Mouse (Mus musculus) forebrain, postnatal 0 days (tissue): Measurements from ENCODE around the gene Gstz1. TPM values are rescaled to one million over a fixed set of nuclear protein-coding genes. Genes with fewer than 3 reads are reported as not detected.

Source experiments
- ATAC-seq: fragments of 200-750 bp; cut with Nextera tagmentation; 2 replicates; pipeline ENCODE4 v1.8.0; 2017; ENCODE audit warnings: mild to moderate bottlenecking, moderate library complexity
- DNase-seq: peaks from one replicate; pipeline ENCODE4 v3.0.0-alpha.2; 2015
- H3K27ac ChIP-seq: fragments of 300-500 bp; sonication (generic); 2 replicates; pipeline ENCODE4 v1.5.1; 2014; ENCODE audit warnings: low read depth, mild to moderate bottlenecking, antibody characterized with exemption, low read length, moderate library complexity, mixed read lengths
- H3K27me3 ChIP-seq: fragments of 300-500 bp; sonication (generic); 2 replicates; pipeline ENCODE4 v1.6.1; 2014; ENCODE audit warnings: mild to moderate bottlenecking, low read length, mixed read lengths; ENCODE audit not compliant: insufficient read depth
- H3K36me3 ChIP-seq: fragments of 300-500 bp; sonication (generic); 2 replicates; pipeline ENCODE4 v1.6.1; 2014; ENCODE audit warnings: mild to moderate bottlenecking, moderate library complexity; ENCODE audit not compliant: insufficient read depth
- H3K4me1 ChIP-seq: fragments of 300-500 bp; sonication (generic); 2 replicates; pipeline ENCODE4 v1.6.1; 2014; ENCODE audit warnings: antibody characterized with exemption; ENCODE audit not compliant: insufficient read depth
- H3K4me2 ChIP-seq: fragments of 300-500 bp; sonication (generic); 2 replicates; pipeline ENCODE4 v1.6.1; 2014; ENCODE audit warnings: low read depth, mild to moderate bottlenecking, moderate library complexity
- H3K4me3 ChIP-seq: fragments of 300-500 bp; sonication (generic); 2 replicates; pipeline ENCODE4 v1.5.1; 2014; ENCODE audit warnings: low read depth, low read length, mixed read lengths
- H3K9ac ChIP-seq: fragments of 300-500 bp; sonication (generic); 2 replicates; pipeline ENCODE4 v1.6.1; 2014; ENCODE audit warnings: mild to moderate bottlenecking
- H3K9me3 ChIP-seq: fragments of 300-500 bp; sonication (generic); 2 replicates; pipeline ENCODE4 v1.6.1; 2016; ENCODE audit warnings: low read length
- CTCF ChIP-seq: sonication (generic); IDR thresholded peaks from 2 replicates; pipeline ENCODE4 v1.5.1; 2016; ENCODE audit warnings: antibody characterized with exemption, control low read depth, low read depth
- WGBS: fragments of 180-500 bp; shearing (Covaris S2); extraction: QIAGEN DNeasy Blood & Tissue Kit; methylation state at CpG from one replicate; pipeline ENCODE4 v1.1.7; 2014; 5-methylcytosine and 5-hydroxymethylcytosine counted together
- polyA plus RNA-seq: library from polyadenylated mRNA; unstranded; fragments of >200 nt; fragmentation: Nextera tagmentation; extraction: Ambion mirVana; gene quantifications from 2 replicates; pipeline ENCODE4 v1.2.1, GENCODE M21; 2015
- total RNA-seq: library from RNA; depleted of rRNA; stranded (reverse); fragments of >200 nt; gene quantifications from 2 replicates; pipeline ENCODE4 v1.2.3, GENCODE M21; 2014

Gstz1 gene
- total and polyA plus RNA-seq, 2 experiments from 2014 or later = 44.4 to 57.6 TPM

GRCm38 (mm10) chr12:87127256-87127655 is 19.7 kb upstream of the Gstz1 start:
- peaks cover 41% of the 10 kb centered on the region for H3K36me3 ChIP-seq
- no peak overlapping the region for H3K27ac ChIP-seq
- no peak for TF ChIP-seq CTCF
- ATAC-seq = no peak
- WGBS = 69% methylated on average over 4 of the region's 4 CpGs
- H3K4me1 ChIP-seq = no peaks in the 10 kb centered on the region
- H3K27me3 ChIP-seq = no peaks in the 10 kb centered on the region
- H3K4me2 ChIP-seq = no peak overlapping the region
- H3K9ac ChIP-seq = no peak overlapping the region
- DNase-seq = no peak
- H3K4me3 ChIP-seq = no peak overlapping the region
- H3K9me3 ChIP-seq = no peaks in the 10 kb centered on the region

- H3K9me3 ChIP-seq = no peaks in the 10 kb centered on the region
- WGBS = 85% methylated on average over 4 of the region's 4 CpGs
- H3K9ac ChIP-seq = no peak overlapping the region
- no peak for TF ChIP-seq CTCF
- H3K36me3 ChIP-seq = peaks cover 35% of the 10 kb centered on the region
- no peak overlapping the region for H3K27ac ChIP-seq
- no peaks in the 10 kb centered on the region for H3K4me1 ChIP-seq
- no peak for ATAC-seq
- no peak overlapping the region for H3K4me2 ChIP-seq
- DNase-seq = no peak
- H3K4me3 ChIP-seq = no peak overlapping the region
- no peaks in the 10 kb centered on the region for H3K27me3 ChIP-seq
Observed at GRCm38 (mm10) chr12:87130224-87130623, 16.7 kb upstream of the Gstz1 start.

GRCm38 (mm10) chr12:87131181-87131580 is 15.8 kb upstream of the Gstz1 start:
- no peaks in the 10 kb centered on the region for H3K9me3 ChIP-seq
- ATAC-seq (no peak), DNase-seq (no peak)
- TF ChIP-seq CTCF = no peak
- H3K4me2 ChIP-seq = no peak overlapping the region
- peaks cover 35% of the 10 kb centered on the region for H3K36me3 ChIP-seq
- H3K27me3 ChIP-seq = no peaks in the 10 kb centered on the region
- H3K9ac ChIP-seq = no peak overlapping the region
- H3K4me1 ChIP-seq = no peaks in the 10 kb centered on the region
- H3K27ac ChIP-seq = no peak overlapping the region
- no peak overlapping the region for H3K4me3 ChIP-seq
- WGBS = 16% methylated on average over 2 of the region's 2 CpGs

- H3K4me3 ChIP-seq = no peak overlapping the region
- WGBS = 42% methylated on average over 3 of the region's 3 CpGs
- peaks cover 35% of the 10 kb centered on the region for H3K36me3 ChIP-seq
- H3K27me3 ChIP-seq = no peaks in the 10 kb centered on the region
- no peak overlapping the region for H3K27ac ChIP-seq
- H3K9ac ChIP-seq = no peak overlapping the region
- no peak for ATAC-seq
- peak; percentile 42 for DNase-seq
- no peaks in the 10 kb centered on the region for H3K4me1 ChIP-seq
- H3K4me2 ChIP-seq = no peak overlapping the region
- peak; percentile 70 for TF ChIP-seq CTCF
- H3K9me3 ChIP-seq = no peaks in the 10 kb centered on the region
Observed at GRCm38 (mm10) chr12:87131619-87132018, 15.3 kb upstream of the Gstz1 start.

GRCm38 (mm10) chr12:87132210-87132609 is 14.8 kb upstream of the Gstz1 start:
- Histone ChIP-seq H3K4me1 (no peaks in the 10 kb centered on the region), H3K4me3 (no peak overlapping the region), H3K9me3 (no peaks in the 10 kb centered on the region), H3K36me3 (peaks cover 39% of the 10 kb centered on the region), H3K9ac (no peak overlapping the region), H3K27ac (no peak overlapping the region), H3K4me2 (no peak overlapping the region), H3K27me3 (no peaks in the 10 kb centered on the region)
- WGBS = 78% methylated on average over 6 of the region's 6 CpGs
- DNase-seq (no peak), ATAC-seq (no peak)
- TF ChIP-seq CTCF = no peak

- Histone ChIP-seq H3K4me2 (no peak overlapping the region), H3K36me3 (peaks cover 42% of the 10 kb centered on the region), H3K27ac (no peak overlapping the region), H3K4me3 (no peak overlapping the region), H3K9me3 (no peaks in the 10 kb centered on the region), H3K4me1 (no peaks in the 10 kb centered on the region), H3K27me3 (no peaks in the 10 kb centered on the region), H3K9ac (no peak overlapping the region)
- 96% methylated on average over 9 of the region's 9 CpGs for WGBS
- ATAC-seq (no peak), DNase-seq (no peak)
- TF ChIP-seq CTCF = no peak
Observed at GRCm38 (mm10) chr12:87132784-87133183, 14.2 kb upstream of the Gstz1 start.

- Histone ChIP-seq H3K4me2 (no peak overlapping the region), H3K4me3 (no peak overlapping the region), H3K27me3 (no peaks in the 10 kb centered on the region), H3K4me1 (no peaks in the 10 kb centered on the region), H3K36me3 (peaks cover 29% of the 10 kb centered on the region), H3K9ac (no peak overlapping the region), H3K27ac (peak overlapping the region; percentile 29; the same call in 1 of the 2 replicates), H3K9me3 (no peaks in the 10 kb centered on the region)
- ATAC-seq (peak; percentile 72), DNase-seq (peak; percentile 18)
- TF ChIP-seq CTCF = no peak
- 60% methylated on average over 15 of the region's 15 CpGs for WGBS
Observed at GRCm38 (mm10) chr12:87137439-87138341, 9.3 kb upstream of the Gstz1 start.
